Mouse (Mus musculus) forebrain, embryonic 10.5 days (tissue): ENCODE measurements around the gene Slc6a9. TPM values are rescaled to one million over a fixed set of nuclear protein-coding genes. Genes with fewer than 3 reads are reported as not detected.

Source experiments
- DNase-seq: peaks from one replicate; pipeline ENCODE4 v3.0.0-alpha.2; 2017; ENCODE audit warnings: low spot score; ENCODE audit errors: extremely low spot score
- H3K27ac ChIP-seq: fragments of 300-500 bp; sonication (generic); 2 replicates; pipeline ENCODE4 v1.5.1; 2016; ENCODE audit warnings: mild to moderate bottlenecking
- H3K27me3 ChIP-seq: fragments of 300-500 bp; sonication (generic); 2 replicates; pipeline ENCODE4 v1.6.1; 2016; ENCODE audit warnings: mild to moderate bottlenecking; ENCODE audit not compliant: poor library complexity, severe bottlenecking
- H3K36me3 ChIP-seq: fragments of 300-500 bp; sonication (generic); replicated peaks from 2 replicates; pipeline ENCODE4 v1.6.1; 2016; ENCODE audit warnings: mild to moderate bottlenecking, moderate library complexity
- H3K4me1 ChIP-seq: fragments of 300-500 bp; sonication (generic); 2 replicates; pipeline ENCODE4 v1.6.1; 2016
- H3K4me3 ChIP-seq: fragments of 300-500 bp; sonication (generic); 2 replicates; pipeline ENCODE4 v1.5.1; 2016; ENCODE audit warnings: mild to moderate bottlenecking, moderate library complexity
- H3K9me3 ChIP-seq: fragments of 300-500 bp; sonication (generic); 2 replicates; pipeline ENCODE4 v1.6.1; 2016; ENCODE audit warnings: mild to moderate bottlenecking, moderate library complexity
- WGBS: fragments of 180-500 bp; shearing (Covaris S2); methylation state at CpG from one replicate; pipeline ENCODE4 v1.1.7; 2016; 5-methylcytosine and 5-hydroxymethylcytosine counted together
- polyA plus RNA-seq: library from polyadenylated mRNA; unstranded; fragments of >200 nt; fragmentation: Nextera tagmentation; extraction: Ambion mirVana; gene quantifications from 2 replicates; pipeline ENCODE4 v1.2.1, GENCODE M21; 2016

Gene Slc6a9
- polyA plus RNA-seq, result 7.0 and 9.1 TPM in 2 replicates

GRCm38 (mm10) chr4:117834457-117834844 is at the start of gene Slc6a9:
Gene Slc6a9 (plus strand): TSS chr4:117834506.
- Histone ChIP-seq H3K4me1 (peaks cover 44% of the 10 kb centered on the region), H3K27me3 (peaks cover 46% of the 10 kb centered on the region), H3K9me3 (no peaks in the 10 kb centered on the region), H3K36me3 (no peaks in the 10 kb centered on the region), H3K4me3 (peak within 1 kb of the TSS; percentile 72), H3K27ac (peak within 1 kb of the TSS; percentile 92)
- WGBS, result 22% methylated on average over 3 of the region's 3 CpGs
- DNase-seq, result no peak

- no peaks in the 10 kb centered on the region for H3K9me3 ChIP-seq
- H3K27me3 ChIP-seq, result no peaks in the 10 kb centered on the region
- WGBS, result 43% methylated on average over 8 of the region's 8 CpGs
Measured at GRCm38 (mm10) chr4:117786963-117787362, 47.3 kb upstream of the Slc6a9 start.

GRCm38 (mm10) chr4:117788308-117788707 is 46.0 kb upstream of the Slc6a9 start:
- DNase-seq, result no peak
- 73% methylated on average over 10 of the region's 10 CpGs for WGBS

More at GRCm38 (mm10) chr4:117786963-117787362, 47.3 kb upstream of the Slc6a9 start:
- H3K4me3 ChIP-seq, result peak overlapping the region; percentile 8; the same call in 1 of the 2 replicates
- no peak overlapping the region for H3K27ac ChIP-seq
- H3K4me1 ChIP-seq, result 0 out of 2 replicates have a peak, but pooled peaks cover 3% of the 10 kb centered on the region
- no peaks in the 10 kb centered on the region for H3K36me3 ChIP-seq
- peak; percentile 41 for DNase-seq

GRCm38 (mm10) chr4:117799904-117800303 is 34.4 kb upstream of the Slc6a9 start:
- no peaks in the 10 kb centered on the region for H3K36me3 ChIP-seq
- 81% methylated on average over 6 of the region's 6 CpGs for WGBS

More at GRCm38 (mm10) chr4:117788308-117788707, 46.0 kb upstream of the Slc6a9 start:
- Histone ChIP-seq H3K9me3 (no peaks in the 10 kb centered on the region), H3K27ac (no peak overlapping the region), H3K4me3 (no peak overlapping the region), H3K27me3 (no peaks in the 10 kb centered on the region), H3K36me3 (no peaks in the 10 kb centered on the region), H3K4me1 (peaks cover 6% of the 10 kb centered on the region; the same call in 1 of the 2 replicates)

GRCm38 (mm10) chr4:117806992-117807391 is 27.3 kb upstream of the Slc6a9 start:
- no peaks in the 10 kb centered on the region for H3K27me3 ChIP-seq
- H3K4me3 ChIP-seq, result no peak overlapping the region
- no peak for DNase-seq
- no peak overlapping the region for H3K27ac ChIP-seq
- H3K9me3 ChIP-seq, result no peaks in the 10 kb centered on the region
- no peaks in the 10 kb centered on the region for H3K36me3 ChIP-seq
- H3K4me1 ChIP-seq, result no peaks in the 10 kb centered on the region
- WGBS, result 85% methylated on average over 5 of the region's 5 CpGs

More at GRCm38 (mm10) chr4:117799904-117800303, 34.4 kb upstream of the Slc6a9 start:
- Histone ChIP-seq H3K4me1 (no peaks in the 10 kb centered on the region), H3K27me3 (no peaks in the 10 kb centered on the region), H3K9me3 (no peaks in the 10 kb centered on the region), H3K27ac (no peak overlapping the region), H3K4me3 (no peak overlapping the region)
- no peak for DNase-seq

GRCm38 (mm10) chr4:117810933-117811332 is 23.4 kb upstream of the Slc6a9 start:
- H3K9me3 ChIP-seq, result no peaks in the 10 kb centered on the region
- WGBS, result 70% methylated on average over 2 of the region's 2 CpGs
- H3K27ac ChIP-seq, result no peak overlapping the region
- peaks cover 10% of the 10 kb centered on the region; the same call in 1 of the 2 replicates for H3K4me1 ChIP-seq
- H3K27me3 ChIP-seq, result no peaks in the 10 kb centered on the region
- DNase-seq, result no peak
- H3K36me3 ChIP-seq, result no peaks in the 10 kb centered on the region
- no peak overlapping the region for H3K4me3 ChIP-seq

GRCm38 (mm10) chr4:117813591-117814192 is 20.6 kb upstream of the Slc6a9 start:
- no peak for DNase-seq
- peaks cover 7% of the 10 kb centered on the region; the same call in 1 of the 2 replicates for H3K9me3 ChIP-seq
- H3K27me3 ChIP-seq, result no peaks in the 10 kb centered on the region
- H3K4me1 ChIP-seq, result peaks cover 10% of the 10 kb centered on the region; the same call in 1 of the 2 replicates
- H3K27ac ChIP-seq, result no peak overlapping the region
- H3K36me3 ChIP-seq, result no peaks in the 10 kb centered on the region
- WGBS, result 75% methylated on average over 9 of the region's 9 CpGs
- H3K4me3 ChIP-seq, result no peak overlapping the region

- 59% methylated on average over 4 of the region's 4 CpGs for WGBS
- DNase-seq, result no peak
- H3K27ac ChIP-seq, result no peak overlapping the region
- no peak overlapping the region for H3K4me3 ChIP-seq
- peaks cover 7% of the 10 kb centered on the region; the same call in 1 of the 2 replicates for H3K9me3 ChIP-seq
- peaks cover 10% of the 10 kb centered on the region; the same call in 1 of the 2 replicates for H3K4me1 ChIP-seq
- H3K27me3 ChIP-seq, result no peaks in the 10 kb centered on the region
- H3K36me3 ChIP-seq, result no peaks in the 10 kb centered on the region
Measured at GRCm38 (mm10) chr4:117814333-117814732, 20.0 kb upstream of the Slc6a9 start.

GRCm38 (mm10) chr4:117816776-117817175 is 17.5 kb upstream of the Slc6a9 start:
- 83% methylated on average over 5 of the region's 5 CpGs for WGBS
- no peak overlapping the region for H3K27ac ChIP-seq
- DNase-seq, result no peak
- H3K36me3 ChIP-seq, result no peaks in the 10 kb centered on the region
- H3K27me3 ChIP-seq, result no peaks in the 10 kb centered on the region
- peaks cover 7% of the 10 kb centered on the region; the same call in 1 of the 2 replicates for H3K9me3 ChIP-seq
- H3K4me3 ChIP-seq, result no peak overlapping the region
- peaks cover 10% of the 10 kb centered on the region; the same call in 1 of the 2 replicates for H3K4me1 ChIP-seq

GRCm38 (mm10) chr4:117818032-117818431 is 16.3 kb upstream of the Slc6a9 start:
- DNase-seq, result no peak
- Histone ChIP-seq H3K4me3 (no peak overlapping the region), H3K4me1 (peaks cover 10% of the 10 kb centered on the region; the same call in 1 of the 2 replicates), H3K27ac (no peak overlapping the region), H3K27me3 (no peaks in the 10 kb centered on the region), H3K36me3 (no peaks in the 10 kb centered on the region), H3K9me3 (peaks cover 7% of the 10 kb centered on the region; the same call in 1 of the 2 replicates)
- WGBS, result 91% methylated on average over 10 of the region's 10 CpGs

GRCm38 (mm10) chr4:117828572-117829145 is 5.6 kb upstream of the Slc6a9 start:
- Histone ChIP-seq H3K9me3 (no peaks in the 10 kb centered on the region), H3K27me3 (peaks cover 37% of the 10 kb centered on the region), H3K4me1 (peaks cover 8% of the 10 kb centered on the region), H3K4me3 (no peak overlapping the region), H3K36me3 (no peaks in the 10 kb centered on the region), H3K27ac (no peak overlapping the region)
- DNase-seq, result no peak
- WGBS, result 78% methylated on average over 8 of the region's 8 CpGs

- H3K27me3 ChIP-seq, result peaks cover 45% of the 10 kb centered on the region
- H3K4me1 ChIP-seq, result peaks cover 14% of the 10 kb centered on the region
- peak overlapping the region; percentile 25 for H3K4me3 ChIP-seq
- no peaks in the 10 kb centered on the region for H3K9me3 ChIP-seq
- peak; percentile 64 for DNase-seq
- H3K36me3 ChIP-seq, result no peaks in the 10 kb centered on the region
- 9% methylated on average over 12 of the region's 12 CpGs for WGBS
- peak overlapping the region; percentile 32 for H3K27ac ChIP-seq
Measured at GRCm38 (mm10) chr4:117829260-117830123, 4.8 kb upstream of the Slc6a9 start.
